Mouse (Mus musculus) ovary, adult 2 months (tissue): ENCODE results near the gene Gm15448. TPM values are rescaled to one million over a fixed set of nuclear protein-coding genes. Genes with fewer than 3 reads are reported as not detected.

Source experiments
- polyA plus RNA-seq: library from polyadenylated mRNA; depleted of rRNA; stranded (reverse); fragments of >200 nt; gene quantifications from 2 replicates; pipeline ENCODE4 v1.2.3, GENCODE M21; 2012; rRNA removed

Gm15448 gene
- polyA plus RNA-seq: 0.15 and 0.29 TPM in 2 replicates

GRCm38 (mm10) chr7:3825599-3825998 lies at the start of gene Gm15448:
Gene Gm15448, minus strand, starts transcription at chr7:3825687.

GRCm38 (mm10) chr7:3844951-3845350 lies 19.5 kb upstream of the Gm15448 start, which contains the start of gene Pira2:
Gene Pira2, minus strand, starts transcription at chr7:3845051.

Other genes with a start within 250 kb of the Gm15448 start
- gene Oscar, start 209.5 kb downstream of the Gm15448 start, polyA plus RNA-seq: 0.66 and 1.5 TPM in 2 replicates
- 174 and 275 TPM in 2 replicates for gene Ndufa3, start 208.3 kb downstream of the Gm15448 start, polyA plus RNA-seq
- 7.0 and 8.9 TPM in 2 replicates for gene Tfpt, start 195.8 kb downstream of the Gm15448 start, polyA plus RNA-seq
- 48.3 and 48.8 TPM in 2 replicates for gene Prpf31, start 195.7 kb downstream of the Gm15448 start, polyA plus RNA-seq
- 70.9 and 95.3 TPM in 2 replicates for gene Cnot3, start 180.4 kb downstream of the Gm15448 start, polyA plus RNA-seq
- 4.2 and 4.5 TPM in 2 replicates for gene Leng1, start 159.8 kb downstream of the Gm15448 start, polyA plus RNA-seq
- gene Tmc4, start 148.1 kb downstream of the Gm15448 start, polyA plus RNA-seq: 50.6 and 58.5 TPM in 2 replicates
- gene Tsen34, start 132.8 kb downstream of the Gm15448 start, polyA plus RNA-seq: 210 and 216 TPM in 2 replicates
- 95.4 and 98.2 TPM in 2 replicates for gene Mboat7, start 132.2 kb downstream of the Gm15448 start, polyA plus RNA-seq
- gene Rps9, start 121.7 kb downstream of the Gm15448 start, polyA plus RNA-seq: 2,155 and 3,536 TPM in 2 replicates
- 10.0 and 10.1 TPM in 2 replicates for gene Pirb, start 105.3 kb downstream of the Gm15448 start, polyA plus RNA-seq
- gene Pira2, start 19.4 kb upstream of the Gm15448 start, polyA plus RNA-seq: 0.48 and 0.53 TPM in 2 replicates
- gene Gm14548, start 72.4 kb upstream of the Gm15448 start, polyA plus RNA-seq: 0.46 and 1.2 TPM in 2 replicates
- gene Lilra6, start 89.8 kb upstream of the Gm15448 start, polyA plus RNA-seq: 0.70 and 0.89 TPM in 2 replicates
- gene Lair1, start 237.5 kb upstream of the Gm15448 start, polyA plus RNA-seq: 6.9 and 8.7 TPM in 2 replicates